17 mouse cellular contexts compared by ENCODE assay signal in genomic region chr2:44081241-44081640, GRCm38 (mm10).
"Had no signal": no experiment of that assay in that cellular context is flagged by ENCODE, and none has a peak within 500 bp of the region (broad histone marks: within the 10 kb centered on the region; RNA-seq: fewer than 3 reads in every experiment).

No protein-coding gene starts in this region.

- H3K27me3 ChIP-seq: midbrain, embryonic 12.5 days had no signal

- ATAC-seq: midbrain, embryonic 16.5 days had no signal

- H3K4me2 ChIP-seq: lung, embryonic 14.5 days; midbrain, embryonic 12.5 days had no signal

- H3K27ac ChIP-seq: liver, embryonic 14.5 days; midbrain, embryonic 10.5 days; midbrain, embryonic 12.5 days had no signal

- H3K9ac ChIP-seq: liver, embryonic 14.5 days; lung, embryonic 14.5 days; midbrain, embryonic 12.5 days had no signal

- H3K9me3 ChIP-seq: midbrain, embryonic 10.5 days; midbrain, embryonic 12.5 days had no signal

- H3K4me1 ChIP-seq: midbrain, embryonic 10.5 days; midbrain, embryonic 12.5 days had no signal

- DNase-seq: lung, adult 18-20 months; lung, embryonic 14.5 days; lung, postnatal 10 days; lung, postnatal 4 days; midbrain, embryonic 14.5 days; retina, postnatal 1 day; right cerebral cortex, adult 18-20 months; right cerebral cortex, postnatal 25 days; right cerebral cortex, postnatal 4 days; spleen, adult 18-20 months; thymus, adult 18-20 months; thymus, postnatal 14 days; thymus, postnatal 36 days had no signal

- H3K36me3 ChIP-seq: midbrain, embryonic 10.5 days; midbrain, embryonic 12.5 days had no signal

- H3K4me3 ChIP-seq: midbrain, embryonic 10.5 days; midbrain, embryonic 12.5 days had no signal
